Mouse (Mus musculus) liver, embryonic 12.5 days (tissue): ENCODE measurements around the gene Ddx4. TPM values are rescaled to one million over a fixed set of nuclear protein-coding genes. Genes with fewer than 3 reads are reported as not detected.
"Not testable (repeated sequence)": the region's sequence is repeated elsewhere in the genome, so short reads cannot be mapped to it uniquely, and the experiment has no call there.

Experiments used
- ATAC-seq: fragments of 200-750 bp; cut with Nextera tagmentation; 2 replicates; pipeline ENCODE4 v1.8.0; 2017; ENCODE audit warnings: moderate number of reproducible peaks, mild to moderate bottlenecking, moderate library complexity
- H3K27ac ChIP-seq: fragments of 300-500 bp; sonication (generic); 2 replicates; pipeline ENCODE4 v1.5.1; 2016; ENCODE audit warnings: mild to moderate bottlenecking
- H3K27me3 ChIP-seq: fragments of 300-500 bp; sonication (generic); replicated peaks from 2 replicates; pipeline ENCODE4 v1.6.1; 2016; ENCODE audit warnings: mild to moderate bottlenecking, moderate library complexity
- H3K36me3 ChIP-seq: fragments of 300-500 bp; sonication (generic); 2 replicates; pipeline ENCODE4 v1.6.1; 2016; ENCODE audit warnings: mild to moderate bottlenecking, moderate library complexity
- H3K4me1 ChIP-seq: fragments of 300-500 bp; sonication (generic); 2 replicates; pipeline ENCODE4 v1.6.1; 2016
- H3K4me2 ChIP-seq: fragments of 300-500 bp; sonication (generic); 2 replicates; pipeline ENCODE4 v1.6.1; 2016; ENCODE audit warnings: mild to moderate bottlenecking, moderate library complexity
- H3K4me3 ChIP-seq: fragments of 300-500 bp; sonication (generic); 2 replicates; pipeline ENCODE4 v1.5.1; 2016; ENCODE audit warnings: mild to moderate bottlenecking, moderate library complexity
- H3K9ac ChIP-seq: fragments of 300-500 bp; sonication (generic); 2 replicates; pipeline ENCODE4 v1.6.1; 2016; ENCODE audit warnings: mild to moderate bottlenecking, moderate library complexity
- H3K9me3 ChIP-seq: fragments of 300-500 bp; sonication (generic); replicated peaks from 2 replicates; pipeline ENCODE4 v1.6.1; 2016; ENCODE audit warnings: mild to moderate bottlenecking, moderate library complexity
- WGBS: fragments of 180-500 bp; shearing (Covaris S2); methylation state at CpG from one replicate; pipeline ENCODE4 v1.1.7; 2016; ENCODE audit not compliant: insufficient replicate concordance; 5-methylcytosine and 5-hydroxymethylcytosine counted together
- polyA plus RNA-seq: library from polyadenylated mRNA; unstranded; fragments of >200 nt; fragmentation: Nextera tagmentation; extraction: Ambion mirVana; gene quantifications from 2 replicates; pipeline ENCODE4 v1.2.1, GENCODE M21; 2016

The Ddx4 gene
- polyA plus RNA-seq, 1 experiment from 2014 or later = 0.35 TPM

GRCm38 (mm10) chr13:112625566-112625965 lies 26.7 kb downstream of the Ddx4 start:
- Histone ChIP-seq H3K9me3 (no peaks in the 10 kb centered on the region), H3K27ac (no peak overlapping the region), H3K36me3 (no peaks in the 10 kb centered on the region), H3K4me2 (no peak overlapping the region), H3K4me3 (no peak overlapping the region), H3K4me1 (no peaks in the 10 kb centered on the region), H3K27me3 (no peaks in the 10 kb centered on the region), H3K9ac (no peak overlapping the region)
- peak; percentile 59; the same call in 1 of the 2 replicates for ATAC-seq

- Histone ChIP-seq H3K27me3 (no peaks in the 10 kb centered on the region), H3K4me1 (no peaks in the 10 kb centered on the region), H3K9ac (no peak overlapping the region), H3K27ac (no peak overlapping the region), H3K9me3 (no peaks in the 10 kb centered on the region), H3K4me2 (no peak overlapping the region), H3K4me3 (no peak overlapping the region), H3K36me3 (no peaks in the 10 kb centered on the region)
- ATAC-seq = no peak
- 27% methylated on average over 3 of the region's 3 CpGs for WGBS
These were observed 27.7 kb downstream of the Ddx4 start for GRCm38 (mm10) chr13:112624622-112625021.

- Histone ChIP-seq H3K4me2 (no peak overlapping the region), H3K27ac (no peak overlapping the region), H3K4me3 (no peak overlapping the region), H3K9ac (no peak overlapping the region), H3K9me3 (no peaks in the 10 kb centered on the region), H3K4me1 (no peaks in the 10 kb centered on the region), H3K27me3 (no peaks in the 10 kb centered on the region), H3K36me3 (no peaks in the 10 kb centered on the region)
- WGBS = 59% methylated on average over 7 of the region's 7 CpGs
- no peak for ATAC-seq
These were observed 28.6 kb downstream of the Ddx4 start for GRCm38 (mm10) chr13:112623656-112624055.

- Histone ChIP-seq H3K9ac (no peak overlapping the region), H3K27ac (no peak overlapping the region), H3K9me3 (no peaks in the 10 kb centered on the region), H3K4me3 (no peak overlapping the region), H3K27me3 (no peaks in the 10 kb centered on the region), H3K36me3 (no peaks in the 10 kb centered on the region), H3K4me2 (no peak overlapping the region), H3K4me1 (no peaks in the 10 kb centered on the region)
- no peak for ATAC-seq
- 59% methylated on average over 3 of the region's 3 CpGs for WGBS
These were observed 30.7 kb downstream of the Ddx4 start for GRCm38 (mm10) chr13:112621592-112621991.

- no peak for ATAC-seq
- WGBS = 72% methylated on average over 3 of the region's 3 CpGs
- Histone ChIP-seq H3K36me3 (no peaks in the 10 kb centered on the region), H3K27ac (no peak overlapping the region), H3K4me2 (no peak overlapping the region), H3K27me3 (no peaks in the 10 kb centered on the region), H3K4me1 (peaks cover 3% of the 10 kb centered on the region; the same call in 1 of the 2 replicates), H3K4me3 (no peak overlapping the region), H3K9me3 (no peaks in the 10 kb centered on the region), H3K9ac (no peak overlapping the region)
These were observed 43.7 kb downstream of the Ddx4 start for GRCm38 (mm10) chr13:112608606-112609005.

- Histone ChIP-seq H3K4me2 (no peak overlapping the region), H3K4me3 (no peak overlapping the region), H3K9me3 (no peaks in the 10 kb centered on the region), H3K9ac (no peak overlapping the region), H3K27ac (no peak overlapping the region), H3K36me3 (no peaks in the 10 kb centered on the region), H3K27me3 (no peaks in the 10 kb centered on the region), H3K4me1 (peaks cover 7% of the 10 kb centered on the region)
- ATAC-seq = no peak
- WGBS = 53% methylated on average over 4 of the region's 4 CpGs
These were observed 47.9 kb downstream of the Ddx4 start for GRCm38 (mm10) chr13:112604411-112604810.

- no peak for ATAC-seq
These were observed 48.4 kb downstream of the Ddx4 start for GRCm38 (mm10) chr13:112603839-112604238.

GRCm38 (mm10) chr13:112602607-112603006 lies 49.7 kb downstream of the Ddx4 start:
- ATAC-seq = no peak
- Histone ChIP-seq H3K4me1 (peaks cover 7% of the 10 kb centered on the region), H3K27me3 (no peaks in the 10 kb centered on the region), H3K4me3 (no peak overlapping the region), H3K27ac (no peak overlapping the region), H3K36me3 (no peaks in the 10 kb centered on the region), H3K9ac (no peak overlapping the region), H3K4me2 (no peak overlapping the region), H3K9me3 (no peaks in the 10 kb centered on the region)
- WGBS = 84% methylated on average over 2 of the region's 2 CpGs

More at GRCm38 (mm10) chr13:112603839-112604238, 48.4 kb downstream of the Ddx4 start:
- Histone ChIP-seq H3K4me2 (no peak overlapping the region), H3K27me3 (no peaks in the 10 kb centered on the region), H3K9me3 (no peaks in the 10 kb centered on the region), H3K36me3 (no peaks in the 10 kb centered on the region), H3K4me3 (no peak overlapping the region), H3K4me1 (peaks cover 7% of the 10 kb centered on the region), H3K27ac (no peak overlapping the region), H3K9ac (no peak overlapping the region)
- 61% methylated on average over 1 of the region's 1 CpGs for WGBS

GRCm38 (mm10) chr13:112594260-112594659 lies 58.0 kb downstream of the Ddx4 start, which contains the start of gene Il31ra:
Gene Il31ra, minus strand, starts transcription at chr13:112594360.
- not testable (repeated sequence) for H3K4me2 ChIP-seq, H3K9ac ChIP-seq, H3K27ac ChIP-seq, ATAC-seq, H3K36me3 ChIP-seq, H3K9me3 ChIP-seq, H3K4me3 ChIP-seq, H3K27me3 ChIP-seq, H3K4me1 ChIP-seq
- 82% methylated on average over 6 of the region's 8 CpGs for whole genome bisulfite sequencing

- H3K36me3 ChIP-seq = no peaks in the 10 kb centered on the region
- no peaks in the 10 kb centered on the region for H3K9me3 ChIP-seq
- peaks cover 9% of the 10 kb centered on the region for H3K4me1 ChIP-seq
- H3K4me3 ChIP-seq = no peak overlapping the region
- H3K9ac ChIP-seq = no peak overlapping the region
- WGBS = 25% methylated on average over 2 of the region's 2 CpGs
- H3K4me2 ChIP-seq = no peak overlapping the region
- H3K27ac ChIP-seq = no peak overlapping the region
- peak; percentile 40; the same call in 1 of the 2 replicates for ATAC-seq
- H3K27me3 ChIP-seq = no peaks in the 10 kb centered on the region
These were observed 62.0 kb downstream of the Ddx4 start for GRCm38 (mm10) chr13:112590254-112590653.

- Histone ChIP-seq H3K4me2 (no peak overlapping the region), H3K9ac (no peak overlapping the region), H3K4me3 (no peak overlapping the region), H3K36me3 (no peaks in the 10 kb centered on the region), H3K27me3 (no peaks in the 10 kb centered on the region), H3K27ac (no peak overlapping the region), H3K4me1 (peaks cover 9% of the 10 kb centered on the region), H3K9me3 (no peaks in the 10 kb centered on the region)
- no peak for ATAC-seq
These were observed 62.6 kb downstream of the Ddx4 start for GRCm38 (mm10) chr13:112589625-112590024.

GRCm38 (mm10) chr13:112584556-112585237 lies 67.6 kb downstream of the Ddx4 start:
- 47% methylated on average over 7 of the region's 7 CpGs for WGBS
- Histone ChIP-seq H3K4me1 (0 out of 2 replicates have a peak, but pooled peaks cover 3% of the 10 kb centered on the region), H3K27me3 (0 out of 2 replicates have a peak, but pooled peaks cover 9% of the 10 kb centered on the region), H3K4me3 (no peak overlapping the region), H3K4me2 (no peak overlapping the region), H3K27ac (no peak overlapping the region), H3K9ac (no peak overlapping the region), H3K9me3 (no peaks in the 10 kb centered on the region), H3K36me3 (no peaks in the 10 kb centered on the region)
- no peak for ATAC-seq

GRCm38 (mm10) chr13:112582291-112582690 lies 70.0 kb downstream of the Ddx4 start:
- no peak for ATAC-seq
- Histone ChIP-seq H3K27ac (no peak overlapping the region), H3K4me3 (no peak overlapping the region), H3K9ac (no peak overlapping the region), H3K4me2 (no peak overlapping the region), H3K27me3 (0 out of 2 replicates have a peak, but pooled peaks cover 9% of the 10 kb centered on the region), H3K4me1 (0 out of 2 replicates have a peak, but pooled peaks cover 3% of the 10 kb centered on the region), H3K9me3 (no peaks in the 10 kb centered on the region), H3K36me3 (no peaks in the 10 kb centered on the region)
- 81% methylated on average over 8 of the region's 8 CpGs for WGBS
